Mouse (Mus musculus) hindbrain, embryonic 12.5 days (tissue): Measurements from ENCODE around the gene Vamp1. TPM values are rescaled to one million over a fixed set of nuclear protein-coding genes. Genes with fewer than 3 reads are reported as not detected.
"Not testable (repeated sequence)": the region's sequence is repeated elsewhere in the genome, so short reads cannot be mapped to it uniquely, and the experiment has no call there.

Experiments used
- ATAC-seq: fragments of 200-750 bp; cut with Nextera tagmentation; 2 replicates; pipeline ENCODE4 v1.8.0; 2017; ENCODE audit warnings: moderate TSS enrichment; ENCODE audit not compliant: low FRiP score
- H3K27ac ChIP-seq: fragments of 300-500 bp; sonication (generic); 2 replicates; pipeline ENCODE4 v1.5.1; 2016; ENCODE audit warnings: mild to moderate bottlenecking
- H3K27me3 ChIP-seq: fragments of 300-500 bp; sonication (generic); 2 replicates; pipeline ENCODE4 v1.6.1; 2016; ENCODE audit warnings: mild to moderate bottlenecking
- H3K36me3 ChIP-seq: fragments of 300-500 bp; sonication (generic); 2 replicates; pipeline ENCODE4 v1.6.1; 2016; ENCODE audit warnings: mild to moderate bottlenecking
- H3K4me1 ChIP-seq: fragments of 300-500 bp; sonication (generic); 2 replicates; pipeline ENCODE4 v1.6.1; 2016
- H3K4me2 ChIP-seq: fragments of 300-500 bp; sonication (generic); replicated peaks from 2 replicates; pipeline ENCODE4 v1.6.1; 2016; ENCODE audit warnings: mild to moderate bottlenecking
- H3K4me3 ChIP-seq: fragments of 300-500 bp; sonication (generic); 2 replicates; pipeline ENCODE4 v1.5.1; 2016; ENCODE audit warnings: mild to moderate bottlenecking
- H3K9ac ChIP-seq: fragments of 300-500 bp; sonication (generic); 2 replicates; pipeline ENCODE4 v1.6.1; 2016; ENCODE audit warnings: mild to moderate bottlenecking, moderate library complexity
- H3K9me3 ChIP-seq: fragments of 300-500 bp; sonication (generic); replicated peaks from 2 replicates; pipeline ENCODE4 v1.6.1; 2016; ENCODE audit warnings: mild to moderate bottlenecking
- WGBS: fragments of 180-500 bp; shearing (Covaris S2); methylation state at CpG from one replicate; pipeline ENCODE4 v1.1.7; 2016; 5-methylcytosine and 5-hydroxymethylcytosine counted together
- polyA plus RNA-seq: library from polyadenylated mRNA; unstranded; fragments of >200 nt; fragmentation: Nextera tagmentation; extraction: Ambion mirVana; gene quantifications from 2 replicates; pipeline ENCODE4 v1.2.1, GENCODE M21; 2016

The Vamp1 gene
- polyA plus RNA-seq, 1 experiment from 2014 or later: 6.0 TPM

GRCm38 (mm10) chr6:125256222-125256966 lies 41.0 kb downstream of the Vamp1 start:
- no peak for ATAC-seq
- no peaks in the 10 kb centered on the region for H3K9me3 ChIP-seq
- H3K9ac ChIP-seq: no peak overlapping the region
- H3K27me3 ChIP-seq: no peaks in the 10 kb centered on the region
- H3K4me3 ChIP-seq: no peak overlapping the region
- WGBS: 88% methylated on average over 8 of the region's 8 CpGs
- H3K36me3 ChIP-seq: no peaks in the 10 kb centered on the region
- H3K27ac ChIP-seq: no peak overlapping the region
- H3K4me1 ChIP-seq: no peaks in the 10 kb centered on the region
- H3K4me2 ChIP-seq: no peak overlapping the region

GRCm38 (mm10) chr6:125260006-125260555 lies 44.7 kb downstream of the Vamp1 start:
- Histone ChIP-seq H3K4me2 (no peak overlapping the region), H3K9me3 (no peaks in the 10 kb centered on the region), H3K4me1 (no peaks in the 10 kb centered on the region), H3K27me3 (no peaks in the 10 kb centered on the region), H3K4me3 (no peak overlapping the region), H3K36me3 (no peaks in the 10 kb centered on the region), H3K9ac (no peak overlapping the region), H3K27ac (no peak overlapping the region)
- 79% methylated on average over 10 of the region's 10 CpGs for WGBS
- no peak for ATAC-seq

DNA sequence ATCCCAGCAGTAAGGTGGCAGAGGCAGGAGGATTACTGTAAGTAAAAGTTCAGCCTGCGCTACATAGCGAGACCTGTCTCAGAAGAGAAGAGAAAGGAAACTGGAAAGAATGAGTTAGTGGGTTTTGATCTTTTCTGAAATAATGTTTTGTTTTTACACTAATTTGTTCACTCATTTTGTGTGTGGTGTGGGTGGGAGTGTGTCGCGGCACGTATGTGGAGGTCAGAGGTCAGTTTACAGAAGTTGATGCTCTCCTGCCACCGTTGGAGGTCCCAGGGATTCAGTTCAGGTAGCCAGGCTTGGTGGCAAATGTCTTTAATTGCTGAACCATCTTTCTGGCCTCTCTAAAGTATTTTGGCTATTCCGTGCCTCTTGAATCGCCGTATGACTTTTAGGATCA lies 48.9 kb downstream of the Vamp1 start:
- Histone ChIP-seq H3K4me1 (no peaks in the 10 kb centered on the region), H3K27me3 (no peaks in the 10 kb centered on the region), H3K9me3 (no peaks in the 10 kb centered on the region), H3K36me3 (no peaks in the 10 kb centered on the region), H3K4me3 (no peak overlapping the region), H3K4me2 (no peak overlapping the region), H3K27ac (no peak overlapping the region), H3K9ac (no peak overlapping the region)
- ATAC-seq: no peak
- 86% methylated on average over 9 of the region's 9 CpGs for WGBS

DNA sequence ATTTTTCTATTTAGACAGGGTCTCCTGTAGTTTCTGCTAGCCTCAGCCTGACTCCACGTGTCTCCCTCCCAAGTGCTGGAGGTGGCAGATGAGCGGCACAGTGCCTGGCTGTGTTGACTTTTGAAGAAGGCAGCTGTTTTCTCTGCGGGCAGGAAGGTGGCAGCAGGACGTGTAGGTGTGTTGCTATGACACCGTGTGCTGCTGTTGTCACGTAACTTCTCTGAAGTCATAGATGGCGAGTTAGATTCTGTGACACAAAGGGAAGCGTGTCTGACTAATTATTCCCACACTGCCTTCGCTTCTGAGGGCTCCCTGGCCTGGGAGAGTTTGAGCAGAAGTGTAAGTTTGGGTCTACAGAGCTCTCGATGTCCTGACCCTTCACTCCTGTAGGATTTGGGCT lies 49.9 kb downstream of the Vamp1 start:
- H3K27ac ChIP-seq: no peak overlapping the region
- H3K9ac ChIP-seq: no peak overlapping the region
- 51% methylated on average over 10 of the region's 10 CpGs for WGBS
- H3K4me2 ChIP-seq: no peak overlapping the region
- 0 out of 2 replicates have a peak, but pooled peaks cover 1% of the 10 kb centered on the region for H3K27me3 ChIP-seq
- H3K9me3 ChIP-seq: no peaks in the 10 kb centered on the region
- H3K4me1 ChIP-seq: no peaks in the 10 kb centered on the region
- no peak for ATAC-seq
- no peak overlapping the region for H3K4me3 ChIP-seq
- no peaks in the 10 kb centered on the region for H3K36me3 ChIP-seq

DNA sequence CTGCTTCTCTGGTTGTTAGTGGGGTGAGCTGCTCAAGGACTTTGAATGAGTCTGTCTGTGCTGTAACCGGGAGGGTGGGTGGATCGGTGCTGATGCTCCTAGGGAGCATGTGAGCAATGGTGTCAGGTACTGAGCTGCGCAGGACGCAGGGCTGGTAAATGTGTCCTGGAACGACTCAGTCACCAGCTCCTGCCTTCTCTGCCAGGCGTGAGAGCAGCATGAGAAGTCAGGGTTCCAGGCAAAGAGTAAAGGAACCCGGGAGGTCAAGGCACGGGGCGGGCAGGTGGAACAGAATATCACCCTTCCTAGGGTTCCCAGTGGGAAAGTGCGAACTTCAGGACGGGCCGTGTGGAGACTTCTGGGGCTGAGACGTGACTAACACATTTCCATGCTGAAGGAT lies 50.7 kb downstream of the Vamp1 start:
- Histone ChIP-seq H3K27me3 (peaks cover 9% of the 10 kb centered on the region; the same call in 1 of the 2 replicates), H3K4me1 (no peaks in the 10 kb centered on the region), H3K27ac (no peak overlapping the region), H3K36me3 (no peaks in the 10 kb centered on the region), H3K4me3 (no peak overlapping the region), H3K9me3 (no peaks in the 10 kb centered on the region), H3K9ac (no peak overlapping the region), H3K4me2 (no peak overlapping the region)
- WGBS: 68% methylated on average over 13 of the region's 13 CpGs
- ATAC-seq: no peak

- WGBS: 76% methylated on average over 6 of the region's 6 CpGs
- not testable (repeated sequence) for H3K27me3 ChIP-seq, H3K4me2 ChIP-seq, ATAC-seq, H3K4me3 ChIP-seq, H3K9me3 ChIP-seq, H3K36me3 ChIP-seq, H3K27ac ChIP-seq, H3K4me1 ChIP-seq, H3K9ac ChIP-seq
These were observed 51.2 kb downstream of the Vamp1 start for GRCm38 (mm10) chr6:125266600-125266999.

DNA sequence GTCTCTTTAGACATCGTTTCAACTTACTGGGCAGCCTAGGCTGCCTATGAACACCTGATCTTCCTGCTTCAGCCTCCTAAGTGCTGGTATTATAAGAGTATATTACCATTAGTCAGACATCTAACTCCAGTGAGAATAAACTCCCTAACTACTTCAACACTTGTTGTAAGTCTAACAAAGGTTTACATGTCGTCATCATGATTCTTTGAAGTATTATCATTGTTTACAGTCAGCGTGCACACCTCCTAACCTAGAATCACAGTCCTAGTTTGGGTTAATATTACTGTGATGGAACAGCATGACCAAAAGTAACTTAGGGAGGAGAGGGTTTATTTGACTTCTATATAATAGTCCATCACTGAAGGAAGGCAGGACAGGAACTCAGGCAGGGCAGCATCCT lies 52.1 kb downstream of the Vamp1 start:
- Histone ChIP-seq H3K4me2 (no peak overlapping the region), H3K9ac (no peak overlapping the region), H3K4me1 (peaks cover 4% of the 10 kb centered on the region), H3K27ac (no peak overlapping the region), H3K36me3 (no peaks in the 10 kb centered on the region), H3K9me3 (no peaks in the 10 kb centered on the region), H3K4me3 (no peak overlapping the region), H3K27me3 (peaks cover 9% of the 10 kb centered on the region; the same call in 1 of the 2 replicates)
- WGBS: 84% methylated on average over 3 of the region's 3 CpGs
- no peak for ATAC-seq

DNA sequence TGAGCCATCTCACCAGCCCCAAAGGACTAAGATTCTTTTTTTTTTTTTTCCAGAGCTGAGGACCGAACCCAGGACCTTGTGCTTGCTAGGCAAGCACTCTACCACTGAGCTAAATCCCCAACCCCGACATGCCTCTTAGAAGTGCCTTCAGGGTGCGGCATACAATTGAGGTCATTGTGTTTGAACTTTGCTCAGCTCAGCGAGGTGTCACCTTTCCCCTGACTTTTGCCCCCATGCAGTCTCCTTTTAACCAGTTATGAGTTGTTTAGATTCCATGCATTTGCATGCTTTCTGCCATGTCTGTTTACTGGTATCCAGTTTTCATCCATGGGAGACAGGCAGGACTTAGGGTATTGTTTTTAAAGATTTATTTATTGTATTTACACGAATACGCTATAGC lies 53.4 kb downstream of the Vamp1 start:
- H3K27ac ChIP-seq: no peak overlapping the region
- ATAC-seq: no peak
- H3K36me3 ChIP-seq: no peaks in the 10 kb centered on the region
- no peak overlapping the region for H3K9ac ChIP-seq
- peaks cover 4% of the 10 kb centered on the region for H3K4me1 ChIP-seq
- WGBS: 49% methylated on average over 6 of the region's 6 CpGs
- H3K9me3 ChIP-seq: no peaks in the 10 kb centered on the region
- no peak overlapping the region for H3K4me2 ChIP-seq
- no peak overlapping the region for H3K4me3 ChIP-seq
- H3K27me3 ChIP-seq: peaks cover 9% of the 10 kb centered on the region; the same call in 1 of the 2 replicates

- Histone ChIP-seq H3K9ac (no peak overlapping the region), H3K4me2 (peak overlapping the region; percentile 38), H3K4me1 (peaks cover 4% of the 10 kb centered on the region), H3K4me3 (no peak overlapping the region), H3K27me3 (peaks cover 9% of the 10 kb centered on the region; the same call in 1 of the 2 replicates), H3K36me3 (no peaks in the 10 kb centered on the region), H3K9me3 (no peaks in the 10 kb centered on the region), H3K27ac (no peak overlapping the region)
- WGBS: 21% methylated on average over 17 of the region's 17 CpGs
- peak; percentile 85 for ATAC-seq
These were observed 56.3 kb downstream of the Vamp1 start for GRCm38 (mm10) chr6:125271455-125272227.

DNA sequence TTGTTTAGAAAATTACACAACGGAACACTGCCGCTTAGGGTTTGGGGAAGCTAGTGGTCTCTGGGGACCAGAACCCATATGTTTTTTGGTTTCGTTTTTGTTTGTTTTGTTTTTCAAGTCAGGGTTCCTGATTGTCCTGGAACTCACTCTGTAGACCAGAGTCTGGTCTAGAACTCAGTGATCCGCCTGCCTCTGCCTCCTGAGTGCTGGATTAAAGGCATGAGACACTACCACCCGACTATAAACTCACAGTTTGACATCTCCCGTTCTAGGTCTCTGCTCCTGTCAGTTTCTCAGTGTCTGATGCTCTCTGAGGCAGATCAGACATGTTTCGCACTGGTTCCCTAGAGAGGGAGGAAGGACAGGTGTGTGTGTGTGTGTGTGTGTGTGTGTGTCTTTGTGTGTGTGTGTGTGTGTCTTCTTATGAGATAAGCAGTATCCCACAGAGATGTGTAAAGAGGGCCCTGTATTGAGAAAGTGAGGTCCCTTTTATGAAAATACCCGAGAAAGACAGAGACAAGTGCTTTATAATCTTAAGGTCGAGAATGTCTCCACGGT lies 57.0 kb downstream of the Vamp1 start:
- no peak for ATAC-seq
- peaks cover 4% of the 10 kb centered on the region for H3K4me1 ChIP-seq
- H3K27ac ChIP-seq: no peak overlapping the region
- H3K9me3 ChIP-seq: no peaks in the 10 kb centered on the region
- no peak overlapping the region for H3K4me3 ChIP-seq
- H3K27me3 ChIP-seq: peaks cover 9% of the 10 kb centered on the region; the same call in 1 of the 2 replicates
- H3K9ac ChIP-seq: no peak overlapping the region
- no peaks in the 10 kb centered on the region for H3K36me3 ChIP-seq
- 81% methylated on average over 10 of the region's 10 CpGs for WGBS
- H3K4me2 ChIP-seq: no peak overlapping the region

- Histone ChIP-seq H3K9ac (no peak overlapping the region), H3K4me2 (no peak overlapping the region), H3K4me3 (no peak overlapping the region), H3K27ac (no peak overlapping the region), H3K4me1 (peaks cover 4% of the 10 kb centered on the region), H3K9me3 (no peaks in the 10 kb centered on the region), H3K36me3 (no peaks in the 10 kb centered on the region), H3K27me3 (peaks cover 9% of the 10 kb centered on the region; the same call in 1 of the 2 replicates)
- WGBS: 63% methylated on average over 15 of the region's 15 CpGs
- no peak for ATAC-seq
These were observed 59.7 kb downstream of the Vamp1 start for GRCm38 (mm10) chr6:125274841-125275563.

DNA sequence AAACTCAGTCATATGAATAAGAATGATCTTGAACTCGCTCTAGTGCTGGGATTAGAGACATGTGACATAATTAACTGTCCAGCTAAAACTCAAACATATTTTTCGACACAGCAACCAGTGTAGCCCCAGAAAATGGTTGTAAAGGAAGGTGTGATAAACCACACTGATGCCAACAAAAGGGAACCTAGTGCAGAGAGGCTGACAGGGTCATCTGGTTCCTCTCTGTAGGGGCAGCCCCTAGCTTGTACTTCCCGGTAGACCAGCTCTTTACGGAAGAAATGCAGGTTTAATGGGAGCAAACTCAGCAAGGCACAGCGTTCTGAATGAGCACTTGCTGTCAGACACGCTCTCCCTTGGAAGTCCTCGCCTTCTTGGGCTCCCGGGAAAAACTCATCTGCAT lies 64.4 kb downstream of the Vamp1 start:
- no peak overlapping the region for H3K4me3 ChIP-seq
- H3K27me3 ChIP-seq: no peaks in the 10 kb centered on the region
- no peak for ATAC-seq
- no peak overlapping the region for H3K9ac ChIP-seq
- no peak overlapping the region for H3K4me2 ChIP-seq
- WGBS: 65% methylated on average over 8 of the region's 8 CpGs
- H3K9me3 ChIP-seq: no peaks in the 10 kb centered on the region
- H3K4me1 ChIP-seq: no peaks in the 10 kb centered on the region
- no peaks in the 10 kb centered on the region for H3K36me3 ChIP-seq
- H3K27ac ChIP-seq: no peak overlapping the region
